Mouse (Mus musculus): ENCODE measurements around the gene Rft1.

Gene Rft1

DNA sequence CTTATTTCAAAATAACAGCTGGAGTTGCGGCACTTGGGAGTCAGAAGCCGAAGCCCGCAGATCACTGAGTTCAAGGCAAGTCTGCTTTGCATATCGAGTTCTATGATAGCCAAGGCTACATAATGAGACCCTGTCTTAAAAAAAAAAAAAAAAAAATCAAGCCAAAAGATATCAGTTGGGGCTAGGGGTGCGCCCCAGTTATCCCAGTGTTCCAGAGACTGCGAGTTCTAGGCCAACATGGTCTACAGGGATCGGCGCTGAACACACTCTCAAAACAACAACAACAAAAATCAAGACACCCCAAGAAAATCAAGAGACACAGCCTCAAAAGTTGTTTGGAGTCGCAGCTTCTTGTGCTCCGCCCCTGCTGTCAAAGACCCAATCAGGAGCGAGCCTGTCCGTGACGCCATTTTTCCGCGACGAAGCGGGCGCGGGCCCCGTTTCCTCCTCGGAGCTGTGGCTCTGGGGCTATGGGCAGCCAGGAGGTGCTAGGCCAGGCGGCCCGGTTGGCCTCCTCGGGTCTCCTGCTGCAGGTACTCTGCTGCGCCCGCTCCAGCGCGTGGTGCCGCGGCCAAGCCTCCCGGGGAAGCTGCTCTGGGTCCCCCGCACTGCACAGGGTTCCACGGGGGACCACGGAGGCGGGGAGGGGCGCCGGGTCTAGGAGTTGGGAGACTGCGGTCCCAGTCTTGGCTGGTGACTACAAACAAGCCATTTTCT, at the start of gene Rft1:
Rft1 (plus strand) TSS at position 418 of the 717 bp plus-strand sequence.
- DNase-seq: peak; percentile 93 to 95

DNA sequence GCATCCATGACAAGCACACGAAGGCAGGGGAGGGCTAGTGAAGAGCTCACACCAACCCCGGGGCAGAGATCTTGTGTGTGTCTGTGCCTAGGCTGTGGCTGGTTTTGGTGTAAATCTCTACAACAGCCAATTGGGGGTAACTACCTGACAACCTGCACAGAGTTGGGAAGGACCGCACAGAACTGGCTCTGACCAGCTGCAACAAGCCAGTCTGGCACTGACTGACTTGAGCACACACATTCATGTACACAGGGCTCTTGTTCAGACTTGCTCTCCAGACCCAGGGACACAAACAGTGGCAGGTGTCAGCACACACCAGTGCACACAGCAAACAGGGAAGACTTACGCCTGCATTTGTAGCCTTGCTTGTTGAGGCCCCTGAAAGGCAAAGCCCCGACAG, 47.3 kb upstream of the Rft1 start:
- DNase-seq: no peak

DNA sequence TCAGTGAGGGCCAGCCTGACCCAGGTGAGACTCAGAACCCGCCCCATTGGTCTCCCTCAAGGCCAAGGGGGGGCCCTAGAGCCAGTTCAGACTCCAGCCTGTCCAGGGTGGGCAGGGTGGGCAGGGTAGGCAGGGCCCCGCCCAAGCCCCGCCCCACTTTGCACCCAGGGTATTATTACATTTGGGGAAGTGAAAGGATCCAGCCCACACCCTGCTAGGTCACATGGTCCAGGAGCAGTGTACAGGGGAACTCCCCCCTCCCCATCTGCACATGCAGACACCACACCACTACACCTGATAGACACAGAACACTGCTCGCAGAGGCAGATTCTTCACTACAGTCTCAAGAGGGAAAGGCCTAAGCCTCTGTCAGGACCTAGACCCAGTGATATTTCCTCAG, 46.5 kb upstream of the Rft1 start:
- peak in 1 of 2 experiments; percentile 27 for DNase-seq

DNA sequence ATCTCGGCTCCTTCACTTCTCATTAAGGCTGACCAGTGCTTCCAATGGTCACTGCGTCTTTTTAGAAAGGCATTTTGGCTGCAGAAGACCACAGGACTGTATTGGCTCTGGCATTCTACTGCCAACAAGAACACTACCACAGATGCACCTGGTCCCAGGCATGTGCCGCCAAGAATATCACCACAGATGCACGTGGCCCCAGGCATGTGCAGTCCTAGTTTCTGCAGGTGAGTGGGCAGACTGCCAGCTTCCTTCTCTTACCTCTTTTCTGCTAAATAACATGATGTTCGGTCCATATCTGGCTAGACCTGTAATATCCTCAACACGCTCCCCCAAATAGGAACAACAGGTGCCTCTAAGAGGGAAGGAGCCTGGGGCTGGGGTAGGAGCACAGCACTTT, 46.0 kb upstream of the Rft1 start:
- DNase-seq: no peak

DNA sequence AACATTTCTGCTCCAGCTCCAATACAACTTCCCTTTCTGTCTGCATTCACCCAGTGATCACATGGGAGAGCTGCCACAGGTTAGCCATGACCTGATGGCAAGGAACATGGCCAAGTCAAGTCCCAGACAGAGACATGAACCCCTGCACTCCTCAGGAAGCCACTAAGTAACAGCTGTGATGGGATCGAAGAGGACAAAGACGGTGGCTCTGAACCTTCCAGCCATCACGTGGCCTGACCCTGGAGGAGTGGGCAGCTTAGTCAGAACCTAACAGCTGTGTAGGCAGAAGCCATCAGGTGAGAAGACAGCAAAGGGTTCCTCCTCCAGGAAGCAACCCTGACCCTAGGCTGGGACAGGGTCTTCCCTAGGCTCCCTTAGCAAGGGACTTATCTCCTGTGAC, 44.7 kb upstream of the Rft1 start:
- no peak for DNase-seq

DNA sequence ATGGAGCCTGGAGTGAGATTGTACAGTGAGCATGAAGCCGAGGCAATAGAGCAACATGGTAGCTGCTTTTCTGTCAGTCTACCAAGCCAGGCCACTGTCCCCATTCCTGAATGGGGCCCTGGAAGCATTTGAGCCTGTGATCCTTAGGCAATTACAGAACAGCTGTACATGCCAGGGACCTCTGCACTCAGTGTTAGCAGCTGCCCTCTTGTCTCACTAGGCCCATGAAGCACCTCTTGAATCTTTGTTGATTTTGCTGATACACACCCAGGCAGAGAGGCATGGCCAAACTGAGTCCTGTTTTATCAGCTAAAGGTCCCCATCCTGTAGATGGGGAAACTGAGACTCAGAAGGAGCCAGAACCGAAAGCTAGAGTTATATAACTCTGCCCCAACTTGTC, 43.9 kb upstream of the Rft1 start:
- no peak for DNase-seq

DNA sequence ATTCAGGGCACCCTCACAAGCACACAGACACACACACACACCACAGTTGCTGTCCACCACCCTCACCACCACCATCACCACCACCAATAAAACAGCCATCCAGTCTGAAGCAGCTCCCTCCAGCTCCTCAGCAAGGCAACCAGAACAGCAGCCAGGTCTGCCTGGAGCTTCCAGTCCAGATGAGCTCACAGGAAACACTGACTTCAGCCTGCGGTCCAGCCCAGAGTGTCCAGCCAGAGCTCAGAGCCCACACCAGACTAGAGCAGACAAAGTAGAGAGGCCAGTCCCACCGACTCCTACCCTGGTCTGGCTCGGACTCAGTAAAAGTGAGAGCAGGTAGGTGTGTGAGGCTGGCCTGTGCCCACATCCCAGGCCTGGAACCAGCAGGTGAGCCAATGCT, 43.2 kb upstream of the Rft1 start:
- DNase-seq: no peak

DNA sequence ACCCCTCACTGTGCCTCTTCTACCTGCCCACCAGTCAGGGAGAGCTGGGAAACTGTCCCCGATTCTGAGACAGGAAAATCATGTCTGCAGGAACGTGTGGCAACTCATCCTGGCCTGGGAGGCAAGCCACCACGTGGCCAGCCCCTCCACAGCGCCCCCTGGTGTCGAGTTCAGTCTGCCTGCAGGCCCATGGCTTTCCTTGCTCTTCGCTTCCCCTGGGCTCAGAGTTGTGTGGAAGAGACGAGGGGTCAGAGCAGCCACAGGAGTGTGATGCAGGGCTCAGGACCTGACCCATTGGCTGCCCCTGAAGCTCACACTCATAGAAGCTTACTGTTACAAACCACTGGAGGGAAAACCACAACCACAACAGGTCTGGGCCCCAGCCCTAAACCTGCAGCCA, 41.6 kb upstream of the Rft1 start:
- peak; percentile 35 to 46 for DNase-seq

DNA sequence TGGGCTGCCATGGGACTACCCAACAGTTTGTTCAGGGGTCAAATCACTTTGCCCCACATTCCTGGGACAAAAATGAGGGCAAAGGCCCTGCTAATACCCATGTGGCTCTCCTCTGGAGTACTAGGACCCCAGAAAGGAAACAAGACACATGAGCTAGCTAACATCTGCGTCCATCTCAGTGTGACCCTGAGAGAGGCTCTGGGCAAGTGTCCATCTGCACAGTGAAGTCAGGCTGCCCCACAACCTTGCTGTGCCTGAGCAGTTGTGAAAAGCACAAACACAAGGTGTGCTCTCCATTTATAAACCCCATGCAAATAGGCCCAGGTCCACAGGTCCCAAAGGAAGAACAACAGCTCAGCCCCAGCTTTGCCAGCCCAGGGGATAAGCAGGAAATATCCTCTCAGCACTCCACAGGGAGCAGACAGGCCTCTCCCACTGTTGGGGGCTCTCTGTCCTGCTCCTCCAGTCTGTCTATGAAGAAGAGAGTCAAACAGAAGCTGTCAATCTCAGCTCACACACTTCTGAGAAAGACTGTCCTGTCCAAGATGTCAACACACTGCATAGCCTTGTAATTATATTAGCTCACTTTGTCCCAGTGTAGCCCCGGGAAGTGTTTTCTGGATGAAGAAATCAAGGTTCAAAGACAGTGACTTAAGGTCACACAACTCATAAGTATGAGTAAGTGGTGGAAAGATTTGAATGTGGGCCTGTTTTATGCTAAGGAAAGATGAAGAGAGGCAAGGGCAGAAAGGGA, 41.0 kb upstream of the Rft1 start:
- DNase-seq: no peak

DNA sequence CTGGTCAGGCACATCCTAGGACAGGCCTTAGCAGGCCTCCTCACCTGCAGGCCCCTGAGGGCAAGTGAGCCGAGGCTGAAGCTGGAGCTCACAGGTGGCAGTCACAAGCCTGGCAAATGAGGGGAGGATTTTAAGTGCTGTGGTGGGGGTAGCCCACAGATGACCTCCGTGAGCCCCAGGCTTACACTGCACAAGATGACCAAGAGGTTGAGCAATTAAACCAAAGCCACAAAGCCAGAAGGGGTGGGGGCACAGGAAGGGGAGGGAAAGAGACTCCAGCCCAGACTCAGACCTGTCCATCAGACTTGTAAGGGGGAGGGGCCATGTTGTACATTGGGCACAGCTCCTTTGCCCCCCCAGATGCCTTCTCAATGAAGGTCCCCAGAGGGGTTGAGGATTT, 37.4 kb upstream of the Rft1 start:
- DNase-seq: no peak

DNA sequence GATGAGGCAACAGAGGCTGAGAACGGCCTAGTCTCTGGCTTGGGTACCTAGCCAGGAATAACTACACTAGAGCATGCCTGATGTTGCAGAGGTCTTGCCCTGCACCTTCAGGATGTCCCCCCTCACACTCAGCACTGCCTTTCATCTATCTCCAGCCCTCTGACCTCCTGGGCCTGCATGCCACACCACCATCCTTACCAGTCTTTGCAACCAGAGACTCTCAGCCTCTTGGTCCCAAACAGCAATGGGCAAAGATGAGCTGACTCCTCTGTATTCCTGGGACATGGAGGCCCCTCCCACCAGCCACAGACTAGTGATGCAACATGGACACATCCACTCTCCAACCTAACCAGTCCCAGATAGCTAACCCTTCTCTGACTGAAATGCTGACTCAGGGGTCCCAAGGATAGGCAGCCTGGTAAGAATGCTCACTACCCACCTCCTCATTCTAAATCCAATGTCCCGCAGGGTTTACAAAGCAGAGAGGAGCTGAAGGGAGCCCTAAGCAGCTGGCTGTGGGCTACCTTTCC, 35.3 kb upstream of the Rft1 start:
- DNase-seq: no peak

DNA sequence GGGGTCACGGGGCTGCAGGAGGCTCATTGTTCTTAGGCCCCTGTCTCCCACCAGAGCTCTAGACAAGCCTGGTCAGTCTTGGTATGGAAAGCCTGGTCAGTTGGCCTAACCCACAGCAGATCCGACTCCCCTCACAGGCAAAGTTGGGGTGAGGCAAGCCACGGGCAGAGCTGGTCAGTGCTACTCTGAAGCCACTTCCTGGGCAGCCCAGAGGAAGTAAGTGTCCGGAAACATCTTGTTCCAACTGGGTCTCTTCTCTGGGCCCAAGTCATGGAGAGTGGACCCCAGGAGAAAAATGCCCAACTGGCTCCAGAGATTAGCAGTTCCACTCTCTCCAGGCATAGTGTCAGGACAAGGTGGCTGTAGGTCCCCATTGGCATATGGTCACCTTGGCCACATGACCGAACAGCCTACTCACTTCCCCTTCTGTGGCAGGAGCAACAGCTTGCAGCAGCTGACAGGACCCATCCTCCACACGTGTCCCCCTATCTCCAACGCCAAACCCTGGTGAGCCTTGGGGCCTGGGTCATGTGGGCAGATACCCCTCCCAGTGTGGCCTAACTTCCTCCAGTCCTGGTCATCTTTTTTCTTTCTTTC, 34.1 kb upstream of the Rft1 start:
- no peak for DNase-seq

DNA sequence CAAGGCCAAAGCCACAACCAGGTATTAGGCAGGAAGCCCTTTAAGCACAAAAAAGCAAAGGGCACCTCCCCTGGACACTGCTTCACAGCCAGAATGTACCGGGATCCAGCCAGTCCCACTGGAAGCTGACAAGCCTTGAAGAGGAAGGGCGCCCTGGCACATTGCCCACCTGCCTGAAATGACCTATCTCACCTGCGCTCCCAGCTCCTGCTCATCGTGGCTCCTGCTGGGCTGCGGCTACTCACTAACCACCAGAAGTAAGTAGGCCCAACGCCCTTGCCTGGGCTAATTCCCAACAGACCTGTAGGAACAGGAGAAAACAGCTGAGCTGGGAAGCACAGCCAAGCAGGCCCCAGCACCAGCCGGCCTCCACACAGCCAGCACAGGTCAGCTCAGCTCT, 32.0 kb upstream of the Rft1 start:
- DNase-seq: no peak

DNA sequence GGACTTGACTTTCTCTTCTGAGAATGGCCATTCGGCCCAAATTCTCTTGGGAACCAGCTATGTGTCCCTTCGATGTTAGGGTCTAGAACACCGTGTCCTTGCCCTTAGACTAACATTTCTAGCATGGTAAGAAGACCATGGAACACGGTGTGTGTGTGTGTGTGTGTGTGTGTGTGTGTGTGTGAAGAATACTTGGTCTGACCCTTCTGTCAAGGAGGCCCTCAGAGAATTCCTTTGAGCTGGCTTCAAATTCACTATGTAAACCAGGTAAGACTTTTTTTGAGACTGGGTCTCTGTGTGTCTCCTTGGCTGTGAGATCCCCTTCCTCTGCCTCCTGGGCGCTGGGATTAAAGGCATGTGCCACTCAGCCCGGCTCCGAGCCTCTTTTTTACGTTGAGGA, 31.6 kb upstream of the Rft1 start:
- DNase-seq: no peak

DNA sequence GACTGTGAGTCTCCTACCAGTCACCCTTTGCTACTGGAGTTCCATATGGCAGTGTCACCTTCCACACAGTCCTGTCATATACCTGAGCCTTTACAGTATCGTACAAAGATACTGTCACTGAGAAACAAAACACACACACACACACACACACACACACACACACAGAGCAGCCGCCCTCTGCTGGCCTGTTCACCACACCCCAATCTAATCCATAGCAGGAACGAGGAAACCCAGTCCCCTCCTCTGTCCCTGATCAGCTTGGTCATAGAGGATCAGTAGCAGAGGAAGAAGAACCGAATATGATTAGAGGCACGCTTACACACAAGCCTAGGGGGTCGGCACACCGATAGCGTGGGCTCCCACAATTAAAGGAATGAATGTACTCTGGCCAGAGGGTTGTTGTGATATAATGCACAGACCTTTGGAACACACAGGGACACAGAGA, 29.9 kb upstream of the Rft1 start:
- DNase-seq: no peak

DNA sequence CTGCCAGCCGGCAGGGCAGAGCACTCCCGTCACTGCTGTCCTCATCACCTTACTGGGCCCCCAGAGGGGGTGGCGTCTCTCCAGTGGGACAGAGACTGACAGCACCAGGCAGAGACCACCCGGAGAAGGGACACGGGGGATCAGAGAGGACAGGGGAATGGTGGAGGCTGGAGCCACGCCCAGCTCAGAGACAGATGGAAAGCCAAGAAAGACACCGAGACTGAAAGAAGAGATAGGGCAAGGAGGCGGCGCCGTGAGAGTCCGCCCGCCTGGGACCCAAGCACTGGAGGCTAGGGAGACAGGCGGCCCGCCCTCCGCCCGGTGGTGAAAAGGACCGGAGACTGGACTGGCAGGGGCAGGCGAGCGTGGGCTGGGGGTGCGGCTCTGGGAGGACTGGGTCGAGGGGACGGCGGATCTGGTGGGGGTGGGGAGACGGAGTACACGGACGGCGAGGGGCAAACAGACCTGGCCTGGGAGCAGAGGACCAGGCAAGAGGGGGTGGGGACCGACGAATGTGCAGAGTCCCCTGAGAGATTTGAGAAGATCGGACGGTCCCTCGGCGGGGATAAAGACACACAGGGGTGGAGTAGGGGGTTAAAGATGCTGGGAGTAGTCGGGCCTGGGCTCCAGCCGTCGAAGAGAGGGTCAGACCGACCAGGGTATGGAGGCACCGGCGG, 28.9 kb upstream of the Rft1 start:
- peak; percentile 40 to 52 for DNase-seq

DNA sequence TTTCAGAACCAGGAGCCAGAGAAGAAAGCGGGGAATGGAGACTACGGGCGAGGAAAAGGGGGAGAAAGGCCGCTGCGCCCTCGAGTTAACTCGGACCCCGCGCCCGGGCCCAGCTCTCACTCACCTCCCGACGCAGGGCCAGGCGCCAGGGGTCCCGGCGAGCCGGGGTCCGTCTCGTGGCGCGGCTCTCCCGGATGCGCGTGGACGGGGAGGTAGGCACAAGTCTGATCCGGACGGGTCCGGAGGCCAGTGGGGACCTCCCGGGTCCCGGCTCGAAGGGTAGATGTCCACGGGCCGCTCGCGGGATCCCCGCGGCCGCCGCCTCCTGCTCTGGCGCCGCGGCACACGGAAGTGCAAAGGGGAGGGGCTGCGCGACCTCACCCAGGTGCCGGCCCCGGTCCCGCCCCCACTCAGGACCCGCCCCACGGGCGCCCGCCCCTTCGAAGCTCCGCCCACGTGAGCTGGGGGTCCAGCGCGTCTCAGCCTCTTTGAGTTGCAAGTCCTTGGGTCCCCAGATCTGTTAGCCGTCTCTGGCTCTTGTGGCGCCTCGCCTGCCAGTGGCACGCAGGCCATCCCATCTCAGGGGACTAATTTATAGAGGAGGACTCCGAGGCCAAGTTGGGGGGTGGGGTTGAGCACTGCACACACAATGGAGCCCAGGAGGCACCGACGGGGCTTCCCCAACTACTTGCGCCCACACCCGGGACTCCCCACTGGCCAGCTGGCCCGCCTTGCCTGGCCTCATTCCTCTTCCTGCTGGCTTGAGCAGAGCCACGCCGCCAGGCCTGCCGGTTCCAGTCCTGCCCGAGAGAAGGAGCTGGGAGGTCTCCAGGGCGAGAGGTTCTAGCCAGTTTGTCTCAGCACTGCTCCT, 28.1 kb upstream of the Rft1 start, which contains the start of gene Prkcd:
Prkcd (minus strand) TSS at position 355 of the 871 bp plus-strand sequence.
- peak; percentile 86 to 89 for DNase-seq

DNA sequence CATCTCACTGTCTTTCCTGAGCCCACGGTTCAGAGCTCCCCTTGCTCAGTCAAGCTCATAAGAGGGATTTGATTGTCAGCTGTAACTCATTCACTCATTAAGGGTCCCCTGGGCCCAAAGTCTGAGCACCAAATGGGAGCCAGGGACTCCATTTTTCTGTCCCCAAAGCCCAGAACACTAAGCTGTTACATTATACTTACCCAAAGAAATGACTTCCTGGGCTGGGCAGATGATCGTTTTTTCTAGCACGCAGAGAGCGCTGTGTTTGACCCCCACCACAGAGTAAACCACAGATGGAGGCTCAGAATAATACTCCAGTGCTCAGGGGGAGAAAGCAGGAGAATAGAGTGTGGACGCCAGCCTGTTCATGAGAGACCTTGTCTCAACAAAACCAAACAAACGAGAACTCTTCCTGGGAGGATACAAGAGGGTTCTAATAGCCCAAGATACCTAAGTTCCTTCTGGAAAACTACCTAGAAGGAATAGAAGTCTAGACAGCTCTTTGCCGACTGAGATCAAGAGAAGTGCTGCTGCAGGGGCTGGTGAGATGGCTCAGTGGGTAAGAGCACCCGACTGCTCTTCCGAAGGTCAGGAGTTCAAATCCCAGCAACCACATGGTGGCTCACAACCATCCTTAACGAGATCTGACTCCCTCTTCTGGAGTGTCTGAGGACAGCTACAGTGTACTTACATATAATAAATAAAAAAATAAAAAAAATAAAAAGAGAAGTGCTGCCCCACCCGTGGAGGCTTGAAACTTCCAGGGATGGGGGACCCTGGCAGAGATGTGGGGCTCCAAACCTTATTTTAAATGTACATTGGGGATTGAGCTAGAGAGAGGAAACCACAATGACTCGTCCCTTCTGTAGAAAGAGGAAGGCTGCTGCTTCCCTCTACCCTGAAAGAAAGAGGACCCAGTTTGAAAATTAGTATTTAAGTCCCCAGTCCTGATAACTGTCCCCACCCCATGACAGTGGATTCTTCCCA, 27.1 kb upstream of the Rft1 start:
- DNase-seq: no peak

DNA sequence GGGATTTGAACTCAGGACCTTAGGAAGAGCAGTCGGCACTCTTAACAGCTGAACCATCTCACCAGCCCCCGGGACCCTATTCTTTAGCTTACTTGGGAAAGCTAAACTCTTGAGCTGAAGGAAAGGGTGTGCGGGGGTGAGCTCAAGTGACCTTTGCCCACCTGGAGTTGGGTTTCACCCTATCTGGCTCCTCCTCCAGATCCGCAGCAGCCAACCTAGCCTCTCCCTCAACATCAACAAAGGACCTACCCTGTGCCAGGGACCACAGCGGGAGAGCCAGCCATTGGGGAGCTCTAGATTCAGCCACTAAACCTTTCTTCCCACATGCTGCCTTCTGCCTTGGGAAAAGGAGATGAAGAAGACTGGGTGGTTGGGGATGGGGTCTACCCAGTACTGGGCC, 25.9 kb upstream of the Rft1 start:
- DNase-seq: no peak

DNA sequence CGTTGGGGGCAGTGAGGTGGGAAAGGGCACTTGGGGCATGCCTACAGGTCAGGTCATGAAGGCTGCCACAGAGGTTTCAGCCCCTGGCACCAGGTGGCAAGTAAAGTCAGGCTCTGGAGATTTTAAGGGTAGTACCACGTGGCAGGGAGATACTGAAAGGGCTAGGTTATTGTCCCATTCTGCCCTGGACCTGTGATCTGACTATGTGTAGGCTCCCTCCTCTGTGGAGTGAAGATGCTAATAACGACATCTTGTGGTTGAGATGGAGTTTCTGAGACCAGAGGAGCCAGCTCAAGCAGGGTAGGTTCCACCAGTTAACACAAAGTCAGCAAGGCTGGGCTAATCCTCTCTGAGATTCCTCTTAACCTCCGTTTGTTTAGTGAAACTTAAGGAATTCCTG, 24.3 kb upstream of the Rft1 start:
- DNase-seq: no peak

Measured in thymus, adult 18-20 months (tissue).